8 mouse cellular contexts compared by ENCODE assay signal in genomic region chr4:141506893-141507292, GRCm38 (mm10). TPM values are rescaled to one million over a fixed set of nuclear protein-coding genes. Genes with fewer than 3 reads are reported as not detected.
DNase-seq lines count a peak whose midpoint lies in the region; ATAC-seq and TF ChIP-seq lines count a peak whose summit lies in the region.

No protein-coding gene starts in this region.

- peaks cover 26% of the 10 kb centered on the region for H3K4me1 ChIP-seq in embryonic facial prominence, embryonic 15.5 days
- H3K4me1 ChIP-seq in liver, embryonic 13.5 days (replicated peaks): peaks cover 33% of the 10 kb centered on the region
- peaks cover 38% of the 10 kb centered on the region for H3K4me1 ChIP-seq in olfactory bulb, adult 2 months (ENCODE audit: control insufficient read depth, insufficient read depth, low read length)

- H3K27me3 ChIP-seq in embryonic facial prominence, embryonic 15.5 days: no peaks in the 10 kb centered on the region
- no peaks in the 10 kb centered on the region for H3K27me3 ChIP-seq in liver, embryonic 13.5 days

- no peaks in the 10 kb centered on the region for H3K36me3 ChIP-seq in embryonic facial prominence, embryonic 15.5 days
- H3K36me3 ChIP-seq in liver, embryonic 13.5 days: peaks cover 15% of the 10 kb centered on the region; the same call in 1 of the 2 replicates

- DNase-seq in ovary, adult 18-20 months (ENCODE audit: low spot score): peak; percentile 48
- DNase-seq in ovary, postnatal 10 days (ENCODE audit: low spot score): no peak
- DNase-seq in heart, postnatal 14 days: peak; percentile 42 to 49
- no peak for DNase-seq in liver, embryonic 13.5 days
- DNase-seq in layer of hippocampus, postnatal 25 days (ENCODE audit: extremely low spot score in 1 of 2, low spot score in 1 of 2): no peak
- no peak for DNase-seq in right cerebral cortex, postnatal 36 days (ENCODE audit: low spot score in 2 of 2)

- no peak for ATAC-seq in embryonic facial prominence, embryonic 15.5 days (ENCODE audit: insufficient number of reproducible peaks, low FRiP score, low TSS enrichment, low read depth)
- no peak for ATAC-seq in liver, embryonic 13.5 days (ENCODE audit: low read depth)

- TF ChIP-seq CTCF in olfactory bulb, adult 2 months (IDR thresholded peaks at IDR 0.05; ENCODE audit: insufficient read depth, low read depth, low read length): no peak

- no peak for TF ChIP-seq POLR2A in olfactory bulb, adult 2 months (IDR thresholded peaks at IDR 0.05; ENCODE audit: insufficient read depth, low read depth, low read length)

- intact Hi-C loops in heart, postnatal 14 days (cut with DNase I): loop anchor here (2.0 kb wide), 1 partner anchor 30 kb away; no protein-coding TSS in a partner anchor

- H3K4me2 ChIP-seq in embryonic facial prominence, embryonic 15.5 days (replicated peaks): no peak overlapping the region
- no peak overlapping the region for H3K4me2 ChIP-seq in liver, embryonic 13.5 days

- no peaks in the 10 kb centered on the region for H3K9me3 ChIP-seq in embryonic facial prominence, embryonic 15.5 days (replicated peaks)
- H3K9me3 ChIP-seq in liver, embryonic 13.5 days (replicated peaks): no peaks in the 10 kb centered on the region

- H3K4me3 ChIP-seq in embryonic facial prominence, embryonic 15.5 days (replicated peaks): no peak overlapping the region
- H3K4me3 ChIP-seq in liver, embryonic 13.5 days (replicated peaks): no peak overlapping the region
- no peak overlapping the region for H3K4me3 ChIP-seq in olfactory bulb, adult 2 months (ENCODE audit: insufficient read depth, low read depth, low read length)

- peak overlapping the region; percentile 86 for H3K27ac ChIP-seq in embryonic facial prominence, embryonic 15.5 days (replicated peaks)
- H3K27ac ChIP-seq in liver, embryonic 13.5 days: peak overlapping the region; percentile 23; the same call in 1 of the 2 replicates
- peak overlapping the region; percentile 71 for H3K27ac ChIP-seq in olfactory bulb, adult 2 months (ENCODE audit: insufficient read depth, low read depth, low read length)

- no peak overlapping the region for H3K9ac ChIP-seq in embryonic facial prominence, embryonic 15.5 days
- no peak overlapping the region for H3K9ac ChIP-seq in liver, embryonic 13.5 days

- 73% methylated on average over 10 of the region's 10 CpGs for WGBS in embryonic facial prominence, embryonic 15.5 days
- WGBS in liver, embryonic 13.5 days (ENCODE audit: insufficient replicate concordance): 76% methylated on average over 10 of the region's 10 CpGs
- WGBS in olfactory bulb, adult 2 months: 52% methylated on average over 10 of the region's 10 CpGs

RNA-seq across cellular contexts. Expression of gene Spen, which starts 31.5 kb away (rescaled TPM):
- 10.8 and 10.9 TPM in 2 replicates for polyA plus RNA-seq in embryonic facial prominence, embryonic 15.5 days (2015; fragmentation: Nextera tagmentation; extraction: Ambion mirVana)
- 10 to 100 TPM; 33.8 to 34.0 TPM for total RNA-seq in heart, postnatal 14 days (2021)
- 4.2 and 4.8 TPM in 2 replicates for polyA plus RNA-seq in liver, embryonic 13.5 days (2015; fragmentation: Nextera tagmentation; extraction: Ambion mirVana)
- polyA plus RNA-seq in olfactory bulb, adult 2 months (2012; ENCODE audit: insufficient read depth, insufficient read length, low replicate concordance, missing spikeins): 41.7 TPM in 1 of 2 replicates, not detected in the other
- total RNA-seq in layer of hippocampus, postnatal 25 days (2021): 10 to 100 TPM; 51.6 to 67.6 TPM

Comparison
In these comparisons a context has a peak if more than half of its experiments do, and no peak if none do; other contexts are left out.
1. DNase-seq: peak in ovary, adult 18-20 months (single experiment) and heart, postnatal 14 days (2 of 2); none in ovary, postnatal 10 days (single experiment), liver, embryonic 13.5 days (single experiment), layer of hippocampus, postnatal 25 days (0 of 2) and right cerebral cortex, postnatal 36 days (0 of 2).
2. H3K27ac ChIP-seq: peak in every context shown above with its lines; median percentile 86 in embryonic facial prominence, embryonic 15.5 days; 71 in olfactory bulb, adult 2 months; 23 in liver, embryonic 13.5 days.